Mouse (Mus musculus) neutrophil, adult 5-6 weeks (primary cell): ENCODE measurements around the gene Gsdma. TPM values are rescaled to one million over a fixed set of nuclear protein-coding genes. Genes with fewer than 3 reads are reported as not detected.
"Not testable (repeated sequence)": the region's sequence is repeated elsewhere in the genome, so short reads cannot be mapped to it uniquely, and the experiment has no call there.

Experiments
- ATAC-seq: fragments of 151-379, 151-347 bp; 2 replicates; pipeline ENCODE4 v1.8.0; 2017; ENCODE audit warnings: mild to moderate bottlenecking, moderate TSS enrichment; ENCODE audit not compliant: insufficient number of reproducible peaks, poor library complexity, low FRiP score, severe bottlenecking; ENCODE audit errors: extremely low read depth
- total RNA-seq: library from RNA; stranded (forward); fragments of 200-1000 nt; gene quantifications from 2 replicates; pipeline ENCODE4 v1.2.3, GENCODE M21; 2017

Gene Gsdma
- total RNA-seq, 1 experiment from 2014 or later, result not detected

GRCm38 (mm10) chr11:98705021-98705420 lies 40.9 kb downstream of the Gsdma start:
- no peak for ATAC-seq

GRCm38 (mm10) chr11:98707401-98708281 lies 43.5 kb downstream of the Gsdma start:
- ATAC-seq, result no peak

- ATAC-seq, result no peak
Measured at GRCm38 (mm10) chr11:98708282-98708956, 44.3 kb downstream of the Gsdma start.

GRCm38 (mm10) chr11:98709001-98709741 lies 45.0 kb downstream of the Gsdma start:
- no peak for ATAC-seq

- peak; percentile 83 for ATAC-seq
Measured at GRCm38 (mm10) chr11:98710416-98711045, 46.4 kb downstream of the Gsdma start.

- no peak for ATAC-seq
Measured at GRCm38 (mm10) chr11:98711046-98711434, 46.9 kb downstream of the Gsdma start.

- ATAC-seq, result not testable (repeated sequence)
Measured at GRCm38 (mm10) chr11:98712009-98712408, 47.9 kb downstream of the Gsdma start.

- ATAC-seq, result no peak
Measured at GRCm38 (mm10) chr11:98713703-98714102, 49.6 kb downstream of the Gsdma start.

- no peak for ATAC-seq
Measured at GRCm38 (mm10) chr11:98715946-98716345, 51.8 kb downstream of the Gsdma start.

GRCm38 (mm10) chr11:98717904-98718303 lies 53.8 kb downstream of the Gsdma start:
- peak; percentile 56; the same call in 1 of the 2 replicates for ATAC-seq

- ATAC-seq, result no peak
Measured at GRCm38 (mm10) chr11:98720756-98721155, 56.6 kb downstream of the Gsdma start.

- no peak for ATAC-seq
Measured at GRCm38 (mm10) chr11:98721458-98722226, 57.5 kb downstream of the Gsdma start.

GRCm38 (mm10) chr11:98723098-98723497 lies 58.9 kb downstream of the Gsdma start:
- ATAC-seq, result no peak

- ATAC-seq, result no peak
Measured at GRCm38 (mm10) chr11:98725926-98726506, 61.9 kb downstream of the Gsdma start.
